Mouse (Mus musculus): ENCODE results near the gene Aip.

GRCm38 (mm10) chr19:4118350-4118749 is 7.3 kb downstream of the Aip start:
- TF ChIP-seq CTCF (IDR thresholded peaks at IDR 0.05; ENCODE audit: low read depth) (no peak), EP300 (IDR thresholded peaks at IDR 0.05; ENCODE audit: low read depth) (no peak)

Data from liver, postnatal 0 days (tissue).